Mouse (Mus musculus) bone marrow macrophage, adult 2 months (primary cell): ENCODE results near the gene Cdh6.

Experiments
- CTCF ChIP-seq: IDR thresholded peaks from 2 replicates; pipeline ENCODE4 v1.5.1; 2012; ENCODE audit warnings: low read depth, mild to moderate bottlenecking, low read length, moderate library complexity
- POLR2A ChIP-seq: IDR thresholded peaks from 2 replicates; pipeline ENCODE4 v1.6.1; 2012; ENCODE audit warnings: mild to moderate bottlenecking, low read depth, low read length, borderline replicate concordance

- no peak for TF ChIP-seq CTCF
- TF ChIP-seq POLR2A: no peak
Measured at GRCm38 (mm10) chr15:13074047-13074446, 99.4 kb downstream of the Cdh6 start.
